Mouse (Mus musculus): ENCODE data around the gene Ttc28.

DNA sequence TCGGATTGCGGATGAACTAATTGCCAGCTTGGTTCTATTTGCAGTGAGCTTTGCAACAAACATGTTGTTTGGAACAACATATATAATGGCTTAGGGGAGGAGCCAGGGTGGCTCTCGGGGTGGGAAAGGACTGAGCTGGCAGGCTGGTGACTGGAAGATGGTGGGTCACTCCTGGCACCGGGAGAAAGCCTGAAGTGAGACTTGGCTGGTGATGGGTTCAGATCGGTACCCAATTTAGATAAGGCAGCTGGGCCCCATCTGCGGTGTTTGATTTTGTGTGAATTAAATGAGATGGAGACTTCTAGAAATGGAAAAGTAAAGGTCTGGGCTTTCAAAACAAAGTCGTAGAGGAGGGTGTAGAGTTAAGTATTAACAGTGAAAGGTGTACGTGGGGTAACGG is 142.7 kb downstream of the Ttc28 start:
- TF ChIP-seq CTCF (IDR thresholded peaks at IDR 0.05; ENCODE audit: borderline replicate concordance, insufficient read depth, low read depth, low read length) (no peak), POLR2A (IDR thresholded peaks at IDR 0.05; ENCODE audit: borderline replicate concordance, insufficient read depth, low read length) (no peak)
